Mouse (Mus musculus): ENCODE data around the gene Abcd3. TPM values are rescaled to one million over a fixed set of nuclear protein-coding genes. Genes with fewer than 3 reads are reported as not detected.
A peak's percentile ranks its signal among the peaks of the same experiment; 100 is the strongest.

The Abcd3 gene
- total and polyA plus RNA-seq, 2 experiments from 2014 or later: 43.5 to 65.9 TPM

GRCm38 (mm10) chr3:121842306-121842860, 27.3 kb upstream of the Abcd3 start:
- Histone ChIP-seq H3K4me3 (ENCODE audit: low read depth, low read length) (no peak overlapping the region), H3K36me3 (replicated peaks; ENCODE audit: control insufficient read depth, insufficient read depth, low read length) (no peaks in the 10 kb centered on the region), H3K4me2 (ENCODE audit: low read depth, low read length) (no peak overlapping the region), H3K9ac (replicated peaks; ENCODE audit: low read depth, low read length) (no peak overlapping the region), H3K27ac (ENCODE audit: low read depth) (no peak overlapping the region), H3K9me3 (replicated peaks; ENCODE audit: control insufficient read depth, low read length) (no peaks in the 10 kb centered on the region), H3K4me1 (ENCODE audit: control insufficient read depth, insufficient read depth) (no peaks in the 10 kb centered on the region), H3K27me3 (ENCODE audit: control insufficient read depth, insufficient read depth, low read length) (no peaks in the 10 kb centered on the region)
- TF ChIP-seq CTCF (IDR thresholded peaks at IDR 0.05; ENCODE audit: low read depth): no peak
- TF ChIP-seq EP300 (IDR thresholded peaks at IDR 0.05; ENCODE audit: low read depth): no peak
- ATAC-seq (ENCODE audit: insufficient read depth, low read depth) (no peak), DNase-seq (ENCODE audit: low spot score) (no peak)
- WGBS: 66% methylated on average over 7 of the region's 7 CpGs

DNA sequence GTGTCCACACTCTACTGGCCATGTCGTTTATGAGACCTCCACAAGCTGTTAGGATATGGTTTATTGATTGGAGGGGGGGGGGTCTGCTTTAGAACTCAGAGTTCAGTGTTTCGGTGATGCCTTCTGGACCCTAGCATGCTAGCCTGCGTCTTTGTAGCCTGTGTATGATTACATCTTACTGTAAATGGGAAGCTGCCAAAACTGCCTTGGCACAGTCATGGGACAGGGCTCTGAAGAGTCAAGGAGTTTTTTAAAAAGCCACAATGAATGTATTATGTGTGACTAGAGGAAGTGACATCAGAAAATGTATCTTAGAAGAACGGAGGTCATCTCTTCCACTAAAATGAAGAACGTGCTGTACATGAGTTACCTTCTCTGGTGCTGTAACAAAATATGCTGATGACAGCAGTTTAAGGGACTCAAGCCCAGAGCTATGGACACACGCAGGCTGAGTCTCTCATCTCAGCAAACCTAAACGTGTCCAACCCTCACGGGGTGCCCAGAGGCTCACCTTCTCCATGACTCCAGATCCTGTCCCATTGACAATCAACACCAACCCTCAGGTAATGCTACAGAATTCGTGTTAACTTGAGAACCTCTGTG, 26.4 kb upstream of the Abcd3 start:
- peak; percentile 11 for DNase-seq (ENCODE audit: low spot score)
- Histone ChIP-seq H3K36me3 (replicated peaks; ENCODE audit: control insufficient read depth, insufficient read depth, low read length) (no peaks in the 10 kb centered on the region), H3K4me2 (ENCODE audit: low read depth, low read length) (no peak overlapping the region), H3K4me1 (ENCODE audit: control insufficient read depth, insufficient read depth) (no peaks in the 10 kb centered on the region), H3K4me3 (ENCODE audit: low read depth, low read length) (no peak overlapping the region), H3K27ac (ENCODE audit: low read depth) (no peak overlapping the region), H3K27me3 (ENCODE audit: control insufficient read depth, insufficient read depth, low read length) (no peaks in the 10 kb centered on the region), H3K9ac (replicated peaks; ENCODE audit: low read depth, low read length) (no peak overlapping the region), H3K9me3 (replicated peaks; ENCODE audit: control insufficient read depth, low read length) (no peaks in the 10 kb centered on the region)
- WGBS: 66% methylated on average over 9 of the region's 9 CpGs
- no peak for ATAC-seq (ENCODE audit: insufficient read depth, low read depth)
- no peak for TF ChIP-seq CTCF (IDR thresholded peaks at IDR 0.05; ENCODE audit: low read depth)
- no peak for TF ChIP-seq EP300 (IDR thresholded peaks at IDR 0.05; ENCODE audit: low read depth)

GRCm38 (mm10) chr3:121840351-121840750, 25.2 kb upstream of the Abcd3 start:
- Histone ChIP-seq H3K27ac (ENCODE audit: low read depth) (no peak overlapping the region), H3K27me3 (ENCODE audit: control insufficient read depth, insufficient read depth, low read length) (no peaks in the 10 kb centered on the region), H3K9me3 (replicated peaks; ENCODE audit: control insufficient read depth, low read length) (no peaks in the 10 kb centered on the region), H3K9ac (replicated peaks; ENCODE audit: low read depth, low read length) (no peak overlapping the region), H3K4me2 (ENCODE audit: low read depth, low read length) (no peak overlapping the region), H3K36me3 (replicated peaks; ENCODE audit: control insufficient read depth, insufficient read depth, low read length) (no peaks in the 10 kb centered on the region), H3K4me3 (ENCODE audit: low read depth, low read length) (no peak overlapping the region), H3K4me1 (ENCODE audit: control insufficient read depth, insufficient read depth) (no peaks in the 10 kb centered on the region)
- no peak for DNase-seq (ENCODE audit: low spot score)
- ATAC-seq (ENCODE audit: insufficient read depth, low read depth): no peak
- TF ChIP-seq EP300 (IDR thresholded peaks at IDR 0.05; ENCODE audit: low read depth) (no peak), CTCF (IDR thresholded peaks at IDR 0.05; ENCODE audit: low read depth) (no peak)
- 70% methylated on average over 8 of the region's 8 CpGs for WGBS

DNA sequence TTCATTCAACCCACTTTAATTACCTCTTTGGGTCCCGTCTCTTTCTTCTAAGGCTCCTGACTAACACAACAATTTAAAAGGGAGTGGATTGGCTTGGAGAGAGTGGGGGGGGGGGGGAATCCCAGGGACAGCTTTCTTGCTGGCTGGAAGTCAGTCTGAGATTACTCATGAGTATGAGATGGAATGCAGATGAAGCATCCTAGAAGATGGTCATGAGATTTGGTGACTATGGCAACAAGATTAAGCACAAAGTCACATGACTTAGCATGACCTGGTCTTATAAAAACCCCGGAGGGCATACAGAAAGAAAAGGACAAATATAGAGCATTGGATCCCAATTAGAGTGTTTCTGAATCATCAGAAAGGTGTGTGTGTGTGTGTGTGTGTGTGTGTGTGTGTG, 19.6 kb upstream of the Abcd3 start:
- Histone ChIP-seq H3K9me3 (replicated peaks; ENCODE audit: control insufficient read depth, low read length) (no peaks in the 10 kb centered on the region), H3K36me3 (replicated peaks; ENCODE audit: control insufficient read depth, insufficient read depth, low read length) (no peaks in the 10 kb centered on the region), H3K4me1 (ENCODE audit: control insufficient read depth, insufficient read depth) (no peaks in the 10 kb centered on the region), H3K27ac (ENCODE audit: low read depth) (no peak overlapping the region), H3K9ac (replicated peaks; ENCODE audit: low read depth, low read length) (no peak overlapping the region), H3K4me2 (ENCODE audit: low read depth, low read length) (no peak overlapping the region), H3K4me3 (ENCODE audit: low read depth, low read length) (no peak overlapping the region), H3K27me3 (ENCODE audit: control insufficient read depth, insufficient read depth, low read length) (no peaks in the 10 kb centered on the region)
- WGBS: 76% methylated on average over 2 of the region's 2 CpGs
- ATAC-seq (ENCODE audit: insufficient read depth, low read depth): no peak
- TF ChIP-seq EP300 (IDR thresholded peaks at IDR 0.05; ENCODE audit: low read depth): no peak
- no peak for TF ChIP-seq CTCF (IDR thresholded peaks at IDR 0.05; ENCODE audit: low read depth)
- DNase-seq (ENCODE audit: low spot score): no peak

- Histone ChIP-seq H3K27ac (ENCODE audit: low read depth) (no peak overlapping the region), H3K27me3 (ENCODE audit: control insufficient read depth, insufficient read depth, low read length) (no peaks in the 10 kb centered on the region), H3K9me3 (replicated peaks; ENCODE audit: control insufficient read depth, low read length) (no peaks in the 10 kb centered on the region), H3K4me1 (ENCODE audit: control insufficient read depth, insufficient read depth) (no peaks in the 10 kb centered on the region), H3K36me3 (replicated peaks; ENCODE audit: control insufficient read depth, insufficient read depth, low read length) (no peaks in the 10 kb centered on the region), H3K4me2 (ENCODE audit: low read depth, low read length) (no peak overlapping the region), H3K9ac (replicated peaks; ENCODE audit: low read depth, low read length) (no peak overlapping the region), H3K4me3 (ENCODE audit: low read depth, low read length) (no peak overlapping the region)
- 78% methylated on average over 4 of the region's 4 CpGs for WGBS
- no peak for ATAC-seq (ENCODE audit: insufficient read depth, low read depth)
- DNase-seq (ENCODE audit: low spot score): no peak
- TF ChIP-seq CTCF (IDR thresholded peaks at IDR 0.05; ENCODE audit: low read depth) (no peak), EP300 (IDR thresholded peaks at IDR 0.05; ENCODE audit: low read depth) (no peak)
Observed at GRCm38 (mm10) chr3:121834250-121834649, 19.1 kb upstream of the Abcd3 start.

DNA sequence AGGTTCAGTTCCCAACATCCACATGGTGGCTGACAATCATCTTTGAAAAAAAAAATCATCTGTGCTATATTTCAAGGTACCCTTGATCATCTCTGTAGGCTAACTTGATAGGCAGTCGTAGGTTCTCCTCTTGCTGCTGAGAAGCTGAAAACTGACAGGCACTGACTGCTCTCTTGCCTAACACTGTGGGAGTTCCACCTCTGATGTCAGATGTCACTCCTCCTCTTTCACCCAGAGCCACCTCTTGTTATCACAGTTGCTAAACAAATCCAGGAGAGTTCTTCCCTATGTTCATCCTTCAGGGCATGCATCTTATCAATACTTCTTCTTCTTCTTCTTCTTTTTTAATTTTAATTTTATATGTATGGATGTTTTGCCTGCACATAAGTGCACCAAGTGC, 10.0 kb upstream of the Abcd3 start:
- WGBS: 78% methylated on average over 1 of the region's 1 CpGs
- Histone ChIP-seq H3K27me3 (ENCODE audit: control insufficient read depth, insufficient read depth, low read length) (no peaks in the 10 kb centered on the region), H3K4me3 (ENCODE audit: low read depth, low read length) (no peak overlapping the region), H3K4me1 (ENCODE audit: control insufficient read depth, insufficient read depth) (no peaks in the 10 kb centered on the region), H3K27ac (ENCODE audit: low read depth) (no peak overlapping the region), H3K36me3 (replicated peaks; ENCODE audit: control insufficient read depth, insufficient read depth, low read length) (no peaks in the 10 kb centered on the region), H3K4me2 (ENCODE audit: low read depth, low read length) (no peak overlapping the region), H3K9me3 (replicated peaks; ENCODE audit: control insufficient read depth, low read length) (no peaks in the 10 kb centered on the region; the same call in 1 of the 2 replicates), H3K9ac (replicated peaks; ENCODE audit: low read depth, low read length) (no peak overlapping the region)
- DNase-seq (ENCODE audit: low spot score) (no peak), ATAC-seq (ENCODE audit: insufficient read depth, low read depth) (no peak)
- TF ChIP-seq EP300 (IDR thresholded peaks at IDR 0.05; ENCODE audit: low read depth) (no peak), CTCF (IDR thresholded peaks at IDR 0.05; ENCODE audit: low read depth) (no peak)
